Mouse (Mus musculus) C2C12 (cell line): ENCODE data around the gene Schip1.

Experiments used
- CEBPB ChIP-seq: IDR thresholded peaks from one replicate; pipeline ENCODE4 v1.6.1; 2011; ENCODE audit warnings: low read depth, mild to moderate bottlenecking, control low read depth, moderate library complexity
- CTCF ChIP-seq: IDR thresholded peaks from one replicate; pipeline ENCODE4 v1.5.1; 2011; ENCODE audit not compliant: control insufficient read depth, insufficient read depth, insufficient read length
- FOSL1 ChIP-seq: IDR thresholded peaks from one replicate; pipeline ENCODE4 v1.8.0; 2011; ENCODE audit warnings: mild to moderate bottlenecking, low read length; ENCODE audit not compliant: poor library complexity, insufficient read depth, severe bottlenecking
- MAX ChIP-seq: IDR thresholded peaks from one replicate; pipeline ENCODE4 v1.6.1; 2011; ENCODE audit warnings: mild to moderate bottlenecking, control low read depth
- MYOD1 ChIP-seq: IDR thresholded peaks from one replicate; pipeline ENCODE4 v1.6.1; 2011; ENCODE audit warnings: low read depth; ENCODE audit not compliant: control insufficient read depth, insufficient read length
- MYOG ChIP-seq: IDR thresholded peaks from one replicate; pipeline ENCODE4 v1.6.1; 2011; ENCODE audit not compliant: control insufficient read depth, insufficient read length; ENCODE audit errors: extremely low read depth
- USF1 ChIP-seq: IDR thresholded peaks from one replicate; pipeline ENCODE4 v1.6.1; 2011; ENCODE audit warnings: low read depth, mild to moderate bottlenecking, control low read depth, moderate library complexity

DNA sequence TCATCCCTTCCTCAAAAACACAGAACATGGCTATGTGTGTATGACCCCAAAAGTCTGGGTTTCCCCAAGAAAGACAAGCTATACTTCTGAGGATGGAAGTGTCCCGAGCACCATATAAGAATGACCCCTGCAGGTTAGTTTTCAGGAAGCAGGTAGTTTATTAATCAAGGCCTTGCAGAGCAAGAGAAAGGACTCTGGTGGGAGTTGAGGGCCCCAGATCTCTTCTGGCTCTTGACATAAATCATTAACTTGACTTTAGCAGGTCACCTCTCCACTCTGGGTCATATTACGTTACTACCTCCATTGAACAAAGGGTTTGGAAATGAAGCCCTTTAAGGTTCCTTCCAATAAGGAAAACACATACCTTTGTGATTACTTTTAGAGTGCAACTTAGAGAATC is 610.1 kb downstream of the Schip1 start:
- no peak for TF ChIP-seq MYOD1
- no peak for TF ChIP-seq CTCF
- no peak for TF ChIP-seq USF1
- no peak for TF ChIP-seq FOSL1
- TF ChIP-seq MYOG: no peak
- TF ChIP-seq CEBPB: no peak
- no peak for TF ChIP-seq MAX
